Mouse (Mus musculus) naive thymus-derived CD4-positive, alpha-beta T cell, adult 2 months (primary cell): ENCODE results near the gene Ppp2r3d.

Experiments
- DNase-seq: peaks from one replicate; pipeline ENCODE4 v3.0.0-alpha.2; 2011; ENCODE audit warnings: low read depth

Ppp2r3d gene

GRCm38 (mm10) chr9:124411553-124411952, 65.1 kb downstream of the Ppp2r3d start:
- no peak for DNase-seq

DNA sequence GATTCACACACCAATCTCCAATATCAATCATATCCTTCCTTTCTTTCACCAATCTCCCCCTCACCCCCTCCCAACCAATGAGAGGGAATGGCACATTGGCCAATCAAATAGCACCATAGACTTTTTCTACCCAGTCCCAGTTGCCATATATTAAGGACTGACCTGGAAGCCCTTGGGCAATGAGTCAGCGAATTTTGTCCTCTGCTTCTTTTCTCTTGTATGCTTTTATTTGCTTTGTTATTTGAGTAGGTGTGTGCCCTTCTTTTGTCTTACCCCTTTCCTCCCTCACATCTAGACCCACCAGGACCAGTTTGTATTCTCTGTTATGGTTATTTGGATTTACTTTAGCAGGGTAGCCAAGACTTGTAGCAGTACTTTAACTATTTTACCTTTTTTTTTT, 68.1 kb downstream of the Ppp2r3d start:
- no peak for DNase-seq
